Mouse (Mus musculus): Measurements from ENCODE around the gene Kcnj14. TPM values are rescaled to one million over a fixed set of nuclear protein-coding genes. Genes with fewer than 3 reads are reported as not detected.

Kcnj14 gene
- polyA plus RNA-seq, 1 experiment from 2014 or later: 1.9 TPM

DNA sequence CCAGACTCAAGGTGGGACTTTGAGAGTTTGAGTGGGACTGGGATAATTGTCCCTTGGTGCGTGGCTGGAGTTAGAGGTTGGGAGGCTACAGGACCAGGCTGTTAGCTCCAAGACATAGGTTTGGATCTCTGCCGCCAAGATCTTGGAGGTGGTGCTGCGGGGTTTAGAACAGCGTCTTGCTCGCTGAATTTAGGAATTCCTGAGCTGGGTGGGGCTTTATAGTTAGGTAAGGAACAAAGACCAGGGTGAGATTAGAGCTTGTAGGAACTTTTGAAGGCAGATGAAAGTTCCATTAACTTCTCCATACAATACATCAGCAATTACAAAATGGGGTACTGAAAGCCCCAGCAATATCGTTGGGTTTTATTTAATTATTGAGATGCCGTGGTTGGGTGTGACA, 24.6 kb downstream of the Kcnj14 start:
- Histone ChIP-seq H3K27ac (ENCODE audit: low read length) (no peak overlapping the region), H3K4me2 (replicated peaks; ENCODE audit: low read depth, low read length) (peak overlapping the region; percentile 53), H3K4me3 (ENCODE audit: low read length) (peak overlapping the region; percentile 36), H3K4me1 (ENCODE audit: insufficient read depth, low read length) (peaks cover 27% of the 10 kb centered on the region; the same call in 1 of the 2 replicates), H3K36me3 (ENCODE audit: insufficient read depth, low read length) (peaks cover 4% of the 10 kb centered on the region; the same call in 1 of the 2 replicates), H3K9ac (replicated peaks; ENCODE audit: low read length) (no peak overlapping the region), H3K27me3 (ENCODE audit: insufficient read depth, low read length) (peaks cover 15% of the 10 kb centered on the region), H3K9me3 (ENCODE audit: low read length) (no peaks in the 10 kb centered on the region)
- no peak for ATAC-seq (ENCODE audit: low FRiP score, low TSS enrichment)
- 41% methylated on average over 7 of the region's 7 CpGs for WGBS

GRCm38 (mm10) chr7:45798931-45799330, 25.7 kb downstream of the Kcnj14 start:
- H3K9ac ChIP-seq (replicated peaks; ENCODE audit: low read length): no peak overlapping the region
- peak overlapping the region; percentile 60 for H3K4me3 ChIP-seq (ENCODE audit: low read length)
- H3K4me1 ChIP-seq (ENCODE audit: insufficient read depth, low read length): peaks cover 27% of the 10 kb centered on the region; the same call in 1 of the 2 replicates
- H3K36me3 ChIP-seq (ENCODE audit: insufficient read depth, low read length): peaks cover 9% of the 10 kb centered on the region; the same call in 1 of the 2 replicates
- no peaks in the 10 kb centered on the region for H3K9me3 ChIP-seq (ENCODE audit: low read length)
- peak overlapping the region; percentile 94 for H3K4me2 ChIP-seq (replicated peaks; ENCODE audit: low read depth, low read length)
- no peak overlapping the region for H3K27ac ChIP-seq (ENCODE audit: low read length)
- 57% methylated on average over 7 of the region's 7 CpGs for WGBS
- H3K27me3 ChIP-seq (ENCODE audit: insufficient read depth, low read length): peaks cover 15% of the 10 kb centered on the region
- no peak for ATAC-seq (ENCODE audit: low FRiP score, low TSS enrichment)

DNA sequence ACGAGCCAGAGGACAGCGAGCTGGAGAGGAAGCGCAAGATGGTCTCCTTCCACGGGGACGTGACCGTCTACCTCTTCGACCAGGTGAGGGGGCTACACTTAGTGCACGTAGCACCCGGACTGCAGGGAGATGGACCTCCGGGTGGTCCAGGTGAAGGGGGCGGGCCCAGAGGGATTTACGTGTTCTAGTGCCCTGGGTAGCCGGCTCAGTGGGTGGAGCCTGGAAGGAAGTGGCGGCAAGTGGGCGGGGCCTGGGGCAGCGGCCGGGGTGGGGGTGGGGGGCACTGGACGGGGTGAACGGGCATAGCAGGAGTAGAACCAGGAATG, 26.1 kb downstream of the Kcnj14 start:
- Histone ChIP-seq H3K4me2 (replicated peaks; ENCODE audit: low read depth, low read length) (peak overlapping the region; percentile 94), H3K4me3 (ENCODE audit: low read length) (peak overlapping the region; percentile 60), H3K9me3 (ENCODE audit: low read length) (no peaks in the 10 kb centered on the region), H3K27ac (ENCODE audit: low read length) (no peak overlapping the region), H3K36me3 (ENCODE audit: insufficient read depth, low read length) (peaks cover 14% of the 10 kb centered on the region; the same call in 1 of the 2 replicates), H3K27me3 (ENCODE audit: insufficient read depth, low read length) (peaks cover 15% of the 10 kb centered on the region), H3K4me1 (ENCODE audit: insufficient read depth, low read length) (peaks cover 27% of the 10 kb centered on the region; the same call in 1 of the 2 replicates), H3K9ac (replicated peaks; ENCODE audit: low read length) (peak overlapping the region; percentile 72)
- ATAC-seq (ENCODE audit: low FRiP score, low TSS enrichment): no peak
- 0% methylated on average over 19 of the region's 19 CpGs for WGBS

DNA sequence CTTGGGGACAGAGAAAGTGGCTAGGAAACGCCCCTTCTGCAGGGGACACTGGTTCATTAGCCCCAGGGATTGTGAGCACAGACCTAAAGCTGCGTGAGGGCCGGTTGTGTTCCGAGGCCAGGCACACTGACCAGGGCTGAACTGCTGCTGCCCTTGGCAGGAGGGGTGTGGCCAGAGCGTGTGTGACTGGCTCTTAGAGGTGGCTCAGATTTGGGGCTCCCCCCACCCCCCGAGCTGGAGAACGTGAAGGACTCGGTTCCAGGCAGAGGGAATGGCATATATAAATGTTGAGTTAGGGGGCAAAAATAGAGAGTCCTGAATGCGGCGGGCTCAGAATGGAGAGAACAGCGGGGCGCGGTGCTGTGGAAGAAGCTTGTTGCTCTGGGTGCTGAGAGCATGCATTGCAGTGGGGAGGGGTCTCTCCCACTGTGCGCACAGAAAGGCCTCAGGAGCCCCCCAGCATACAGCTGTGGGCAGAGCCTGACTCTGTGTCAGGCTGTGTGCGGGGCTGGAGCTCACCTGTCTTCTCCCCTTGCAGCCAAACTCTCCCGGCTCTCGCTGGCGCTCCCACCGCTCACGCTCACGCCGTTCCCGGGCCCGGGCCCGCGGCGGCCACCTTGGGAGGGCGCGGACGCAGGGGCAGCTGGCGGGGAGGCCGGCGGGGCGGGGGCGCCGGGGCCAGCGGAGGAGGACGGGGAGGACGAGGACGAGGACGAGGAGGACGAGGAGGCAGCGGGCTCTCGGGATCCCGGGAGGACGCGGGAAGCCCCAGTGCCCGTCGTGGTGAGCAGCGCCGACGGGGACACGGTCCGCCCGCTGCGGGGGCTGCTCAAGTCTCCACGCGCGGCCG, 26.7 kb downstream of the Kcnj14 start:
- Histone ChIP-seq H3K4me1 (ENCODE audit: insufficient read depth, low read length) (peaks cover 27% of the 10 kb centered on the region; the same call in 1 of the 2 replicates), H3K4me3 (ENCODE audit: low read length) (peak overlapping the region; percentile 60), H3K27me3 (ENCODE audit: insufficient read depth, low read length) (peaks cover 15% of the 10 kb centered on the region), H3K4me2 (replicated peaks; ENCODE audit: low read depth, low read length) (peak overlapping the region; percentile 94), H3K27ac (ENCODE audit: low read length) (no peak overlapping the region), H3K36me3 (ENCODE audit: insufficient read depth, low read length) (peaks cover 14% of the 10 kb centered on the region; the same call in 1 of the 2 replicates), H3K9me3 (ENCODE audit: low read length) (no peaks in the 10 kb centered on the region), H3K9ac (replicated peaks; ENCODE audit: low read length) (peak overlapping the region; percentile 72)
- WGBS: under 1% methylated on average over 50 of the region's 60 CpGs
- 0 out of 2 replicates have a peak, but pooled peaks have one; percentile 4 for ATAC-seq (ENCODE audit: low FRiP score, low TSS enrichment)

- Histone ChIP-seq H3K4me1 (ENCODE audit: insufficient read depth, low read length) (peaks cover 27% of the 10 kb centered on the region; the same call in 1 of the 2 replicates), H3K9me3 (ENCODE audit: low read length) (no peaks in the 10 kb centered on the region), H3K27ac (ENCODE audit: low read length) (no peak overlapping the region), H3K4me2 (replicated peaks; ENCODE audit: low read depth, low read length) (no peak overlapping the region), H3K9ac (replicated peaks; ENCODE audit: low read length) (no peak overlapping the region), H3K27me3 (ENCODE audit: insufficient read depth, low read length) (peaks cover 15% of the 10 kb centered on the region), H3K4me3 (ENCODE audit: low read length) (no peak overlapping the region), H3K36me3 (ENCODE audit: insufficient read depth, low read length) (peaks cover 10% of the 10 kb centered on the region; the same call in 1 of the 2 replicates)
- WGBS: 65% methylated on average over 6 of the region's 6 CpGs
- no peak for ATAC-seq (ENCODE audit: low FRiP score, low TSS enrichment)
Observed at GRCm38 (mm10) chr7:45796950-45797349, 27.6 kb downstream of the Kcnj14 start.

GRCm38 (mm10) chr7:45794971-45795370, 29.6 kb downstream of the Kcnj14 start:
- 94% methylated on average over 24 of the region's 29 CpGs for WGBS

GRCm38 (mm10) chr7:45793969-45794585, 30.5 kb downstream of the Kcnj14 start:
- Histone ChIP-seq H3K4me1 (ENCODE audit: insufficient read depth, low read length) (peaks cover 22% of the 10 kb centered on the region; the same call in 1 of the 2 replicates), H3K27ac (ENCODE audit: low read length) (no peak overlapping the region), H3K4me2 (replicated peaks; ENCODE audit: low read depth, low read length) (no peak overlapping the region), H3K9me3 (ENCODE audit: low read length) (no peaks in the 10 kb centered on the region), H3K4me3 (ENCODE audit: low read length) (no peak overlapping the region), H3K27me3 (ENCODE audit: insufficient read depth, low read length) (peaks cover 10% of the 10 kb centered on the region), H3K9ac (replicated peaks; ENCODE audit: low read length) (no peak overlapping the region), H3K36me3 (ENCODE audit: insufficient read depth, low read length) (peaks cover 18% of the 10 kb centered on the region)
- no peak for ATAC-seq (ENCODE audit: low FRiP score, low TSS enrichment)
- 84% methylated on average over 22 of the region's 44 CpGs for WGBS

More at GRCm38 (mm10) chr7:45794971-45795370, 29.6 kb downstream of the Kcnj14 start:
- Histone ChIP-seq H3K27me3 (ENCODE audit: insufficient read depth, low read length) (peaks cover 13% of the 10 kb centered on the region), H3K4me2 (replicated peaks; ENCODE audit: low read depth, low read length) (no peak overlapping the region), H3K9ac (replicated peaks; ENCODE audit: low read length) (no peak overlapping the region), H3K4me1 (ENCODE audit: insufficient read depth, low read length) (peaks cover 22% of the 10 kb centered on the region; the same call in 1 of the 2 replicates), H3K9me3 (ENCODE audit: low read length) (no peaks in the 10 kb centered on the region), H3K27ac (ENCODE audit: low read length) (no peak overlapping the region), H3K4me3 (ENCODE audit: low read length) (no peak overlapping the region), H3K36me3 (ENCODE audit: insufficient read depth, low read length) (peaks cover 14% of the 10 kb centered on the region)
- no peak for ATAC-seq (ENCODE audit: low FRiP score, low TSS enrichment)

GRCm38 (mm10) chr7:45793240-45793639, 31.3 kb downstream of the Kcnj14 start:
- WGBS: 90% methylated on average over 24 of the region's 24 CpGs
- Histone ChIP-seq H3K27ac (ENCODE audit: low read length) (no peak overlapping the region), H3K4me2 (replicated peaks; ENCODE audit: low read depth, low read length) (no peak overlapping the region), H3K9ac (replicated peaks; ENCODE audit: low read length) (no peak overlapping the region), H3K4me1 (ENCODE audit: insufficient read depth, low read length) (peaks cover 18% of the 10 kb centered on the region; the same call in 1 of the 2 replicates), H3K36me3 (ENCODE audit: insufficient read depth, low read length) (peaks cover 18% of the 10 kb centered on the region), H3K4me3 (ENCODE audit: low read length) (no peak overlapping the region), H3K9me3 (ENCODE audit: low read length) (no peaks in the 10 kb centered on the region), H3K27me3 (ENCODE audit: insufficient read depth, low read length) (0 out of 2 replicates have a peak, but pooled peaks cover 7% of the 10 kb centered on the region)
- ATAC-seq (ENCODE audit: low FRiP score, low TSS enrichment): no peak

DNA sequence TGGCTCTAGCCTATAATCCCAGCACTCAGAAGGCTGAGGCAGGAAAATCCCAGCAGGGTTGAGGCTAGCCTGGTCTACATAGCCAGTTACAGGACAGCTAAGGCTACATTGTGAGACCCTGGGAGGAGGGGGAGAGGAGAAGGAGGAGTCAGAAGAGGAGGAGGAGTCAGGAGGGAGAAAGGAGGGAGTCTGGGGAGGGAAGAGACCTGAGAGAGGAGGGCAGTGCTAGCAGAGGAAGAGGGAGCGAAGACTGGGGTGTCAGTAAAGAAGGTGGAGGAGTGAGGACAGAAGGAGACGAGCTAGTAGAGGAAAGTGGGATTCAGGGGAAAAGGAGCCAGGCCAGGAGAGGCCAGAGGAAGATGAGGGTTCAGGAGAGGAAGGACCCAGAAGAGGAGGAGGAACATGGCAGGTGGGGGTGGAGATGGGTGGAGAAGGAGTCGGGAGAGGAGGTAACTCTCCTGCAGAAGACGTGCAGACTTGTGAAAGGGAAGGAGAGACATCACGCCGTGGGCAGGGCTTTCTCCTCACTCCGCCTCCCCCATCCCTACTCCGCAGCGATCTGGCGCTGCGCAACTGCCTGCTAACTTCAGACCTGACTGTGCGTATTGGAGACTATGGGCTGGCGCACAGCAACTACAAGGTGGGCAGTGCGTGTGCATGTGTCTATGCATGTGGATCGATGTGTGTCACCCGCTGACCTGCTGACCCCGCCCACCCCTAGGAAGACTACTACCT, 32.7 kb downstream of the Kcnj14 start:
- peaks cover 18% of the 10 kb centered on the region for H3K36me3 ChIP-seq (ENCODE audit: insufficient read depth, low read length)
- H3K4me1 ChIP-seq (ENCODE audit: insufficient read depth, low read length): 0 out of 2 replicates have a peak, but pooled peaks cover 7% of the 10 kb centered on the region
- WGBS: 73% methylated on average over 17 of the region's 17 CpGs
- H3K27me3 ChIP-seq (ENCODE audit: insufficient read depth, low read length): no peaks in the 10 kb centered on the region
- H3K27ac ChIP-seq (ENCODE audit: low read length): no peak overlapping the region
- H3K4me2 ChIP-seq (replicated peaks; ENCODE audit: low read depth, low read length): no peak overlapping the region
- no peak for ATAC-seq (ENCODE audit: low FRiP score, low TSS enrichment)
- H3K9me3 ChIP-seq (ENCODE audit: low read length): no peaks in the 10 kb centered on the region
- no peak overlapping the region for H3K4me3 ChIP-seq (ENCODE audit: low read length)
- H3K9ac ChIP-seq (replicated peaks; ENCODE audit: low read length): no peak overlapping the region
